Mouse (Mus musculus) spleen, postnatal 14 days (tissue): ENCODE results near the gene Sema4b.

ENCODE experiments used
- DNase-seq, 2 experiments: peaks; one replicate each; pipeline ENCODE4 v3.0.0; 2021 to 2022; ENCODE audit warnings: low spot score in 2 of 2

The Sema4b gene

DNA sequence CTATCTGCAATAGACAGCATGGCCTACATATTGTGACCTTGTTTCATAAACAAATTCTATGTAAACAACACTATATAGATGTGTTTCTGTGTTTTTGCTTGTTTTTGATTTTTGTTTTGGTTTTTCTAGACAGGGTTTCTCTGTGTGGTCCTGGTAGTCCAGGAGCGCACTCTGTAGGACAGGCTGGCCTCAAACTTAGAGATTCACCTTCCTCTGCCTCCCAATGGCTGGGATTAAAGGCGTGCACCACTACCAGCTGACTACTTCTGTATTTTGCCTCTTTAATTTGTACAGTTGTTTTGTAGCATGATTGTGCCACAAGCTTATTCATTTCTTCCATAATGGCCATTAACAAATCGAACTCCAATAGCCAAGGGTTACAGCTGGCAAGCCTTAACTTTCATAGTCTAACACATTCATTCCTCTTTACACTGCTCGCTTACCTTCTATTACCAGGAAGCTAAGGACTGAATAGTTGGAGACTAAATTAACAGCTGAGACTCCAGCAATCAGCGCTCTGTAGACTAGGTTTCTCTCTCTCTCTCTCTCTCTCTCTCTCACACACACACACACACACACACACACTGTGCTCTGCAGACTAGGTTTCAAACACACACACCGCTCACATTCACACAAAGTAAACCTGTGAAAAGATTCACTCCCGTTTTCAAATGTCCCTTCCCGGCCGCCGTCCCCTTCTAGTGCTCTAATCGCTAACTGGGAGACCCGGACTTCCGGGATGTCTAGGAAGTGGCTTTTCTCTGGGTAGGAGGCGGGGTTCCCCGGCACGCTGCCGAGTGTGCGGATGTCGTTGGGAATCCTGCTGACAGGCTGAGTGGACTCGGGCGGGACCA lies 82.5 kb downstream of the Sema4b start, which contains the start of gene Vps33b:
Vps33b (plus strand) TSS at position 753 of the 854 bp plus-strand sequence.
- peak; percentile 90 for DNase-seq

DNA sequence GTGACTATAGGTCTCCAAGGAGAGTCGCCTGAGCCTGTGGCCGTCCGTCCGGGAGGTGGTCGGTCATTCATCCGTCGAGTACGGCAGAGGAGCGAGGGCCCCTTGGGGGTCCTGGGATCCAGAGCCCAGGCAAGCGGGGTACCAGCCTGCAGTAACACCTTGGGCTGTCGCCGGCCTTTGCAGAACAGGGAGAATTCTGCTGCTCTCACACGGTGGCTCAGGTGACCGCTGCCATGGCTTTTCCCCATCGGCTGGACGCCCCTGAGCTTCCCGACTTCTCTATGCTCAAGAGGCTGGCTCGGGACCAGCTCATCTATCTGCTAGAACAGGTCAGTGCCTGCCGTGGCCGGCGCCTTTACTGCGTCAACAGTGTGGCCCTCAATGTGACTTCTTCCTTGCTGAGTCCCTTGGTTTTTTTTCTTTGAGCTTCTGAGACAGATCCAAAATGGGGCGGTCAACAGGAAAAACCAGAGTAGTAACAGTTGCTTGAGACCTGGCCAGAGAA lies 83.2 kb downstream of the Sema4b start:
- DNase-seq, result no peak

GRCm38 (mm10) chr7:80273456-80273855 lies 86.8 kb downstream of the Sema4b start:
- no peak for DNase-seq
